Mouse (Mus musculus): ENCODE data around the gene Nek7. TPM values are rescaled to one million over a fixed set of nuclear protein-coding genes. Genes with fewer than 3 reads are reported as not detected.

Gene Nek7
- polyA plus RNA-seq, 1 experiment = 30.6 TPM

DNA sequence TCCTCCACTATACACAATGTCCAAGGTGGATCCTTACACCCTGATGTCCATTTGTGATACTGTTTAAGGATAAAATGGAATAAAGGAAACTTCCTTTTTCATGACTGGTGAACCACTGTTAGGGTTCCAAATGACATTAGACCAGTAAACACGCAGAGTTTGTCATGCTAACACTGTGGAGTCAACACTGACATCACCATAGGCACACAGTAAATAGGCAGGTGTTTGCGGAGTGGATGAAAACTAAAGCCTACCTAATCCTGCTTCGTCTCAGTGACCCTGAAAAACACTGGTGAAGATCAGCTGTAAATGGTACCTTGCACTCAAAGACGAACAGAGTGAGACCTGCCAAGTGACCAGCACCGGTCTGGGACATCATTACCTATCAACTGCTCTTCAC is 26.0 kb downstream of the Nek7 start:
- Histone ChIP-seq H3K4me3 (ENCODE audit: low read depth, low read length) (no peak overlapping the region), H3K9me3 (replicated peaks; ENCODE audit: control insufficient read depth, insufficient read depth, low read length, poor library complexity, severe bottlenecking) (no peaks in the 10 kb centered on the region), H3K27ac (ENCODE audit: insufficient read depth, low read length) (no peak overlapping the region), H3K27me3 (ENCODE audit: control insufficient read depth, insufficient read depth, low read length, poor library complexity, severe bottlenecking) (no peaks in the 10 kb centered on the region), H3K36me3 (ENCODE audit: control insufficient read depth, insufficient read depth, low read length, poor library complexity, severe bottlenecking) (no peaks in the 10 kb centered on the region), H3K9ac (ENCODE audit: low read depth, poor library complexity, severe bottlenecking) (no peak overlapping the region), H3K4me1 (ENCODE audit: control insufficient read depth, insufficient read depth, low read length) (no peaks in the 10 kb centered on the region)
- TF ChIP-seq EP300 (IDR thresholded peaks at IDR 0.05; ENCODE audit: insufficient read depth, low read depth, low read length) (no peak), CTCF (IDR thresholded peaks at IDR 0.05; ENCODE audit: low read depth, low read length) (no peak), POLR2A (IDR thresholded peaks at IDR 0.05; ENCODE audit: insufficient read depth, low read length) (no peak)

DNA sequence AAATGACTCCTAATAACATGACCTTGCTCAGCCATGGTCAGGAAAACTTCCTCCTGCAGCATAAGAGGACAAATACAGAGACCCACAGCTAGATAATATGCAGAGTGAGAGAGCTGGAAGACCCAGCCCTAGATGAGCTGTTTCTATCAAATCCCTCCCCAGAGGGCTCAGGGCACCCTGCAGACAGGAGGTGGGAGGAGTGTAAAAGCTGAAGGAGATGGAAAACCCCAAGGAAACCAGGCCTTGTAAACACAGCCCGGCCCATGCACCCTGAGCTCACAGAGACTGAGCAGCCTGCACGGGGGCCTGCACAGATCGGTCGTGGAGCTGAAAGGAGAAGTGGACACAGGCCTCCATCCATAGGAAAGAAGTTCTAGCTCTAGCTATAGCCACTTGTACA is 27.5 kb downstream of the Nek7 start:
- Histone ChIP-seq H3K27ac (ENCODE audit: insufficient read depth, low read length) (no peak overlapping the region; the same call in 1 of the 2 replicates), H3K9ac (ENCODE audit: low read depth, poor library complexity, severe bottlenecking) (no peak overlapping the region), H3K4me1 (ENCODE audit: control insufficient read depth, insufficient read depth, low read length) (no peaks in the 10 kb centered on the region), H3K9me3 (replicated peaks; ENCODE audit: control insufficient read depth, insufficient read depth, low read length, poor library complexity, severe bottlenecking) (no peaks in the 10 kb centered on the region), H3K27me3 (ENCODE audit: control insufficient read depth, insufficient read depth, low read length, poor library complexity, severe bottlenecking) (no peaks in the 10 kb centered on the region), H3K36me3 (ENCODE audit: control insufficient read depth, insufficient read depth, low read length, poor library complexity, severe bottlenecking) (no peaks in the 10 kb centered on the region), H3K4me3 (ENCODE audit: low read depth, low read length) (no peak overlapping the region)
- TF ChIP-seq CTCF (IDR thresholded peaks at IDR 0.05; ENCODE audit: low read depth, low read length) (no peak), POLR2A (IDR thresholded peaks at IDR 0.05; ENCODE audit: insufficient read depth, low read length) (no peak), EP300 (IDR thresholded peaks at IDR 0.05; ENCODE audit: insufficient read depth, low read depth, low read length) (no peak)

DNA sequence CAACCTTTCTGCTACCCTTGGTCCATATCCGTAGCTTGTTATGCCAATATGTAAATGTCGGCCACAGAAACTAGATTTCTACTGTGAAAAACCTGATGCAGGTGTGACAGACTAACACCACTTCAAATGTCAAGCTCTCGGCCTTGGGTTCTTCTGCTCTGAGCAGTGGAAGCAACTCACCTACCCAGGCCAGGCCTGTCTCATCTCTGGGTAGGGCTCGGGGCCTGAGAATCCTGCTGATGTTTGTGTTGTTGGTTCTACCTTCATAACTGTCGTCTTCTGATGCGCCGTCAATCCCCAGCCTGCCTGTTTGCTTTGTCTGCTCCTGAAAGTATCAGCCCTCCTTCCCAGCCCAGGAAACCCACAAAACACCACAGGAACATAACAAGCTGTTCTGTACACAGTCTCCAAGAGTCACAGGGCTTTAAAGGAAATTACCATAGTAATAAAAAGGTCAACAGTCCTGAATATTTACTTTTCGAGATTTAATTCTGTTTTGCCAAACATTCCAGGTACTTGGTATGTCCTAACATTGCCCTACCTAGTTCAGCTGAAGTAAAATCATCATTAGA is 29.4 kb downstream of the Nek7 start:
- no peaks in the 10 kb centered on the region for H3K27me3 ChIP-seq (ENCODE audit: control insufficient read depth, insufficient read depth, low read length, poor library complexity, severe bottlenecking)
- no peak overlapping the region for H3K4me3 ChIP-seq (ENCODE audit: low read depth, low read length)
- H3K4me1 ChIP-seq (ENCODE audit: control insufficient read depth, insufficient read depth, low read length) = no peaks in the 10 kb centered on the region
- TF ChIP-seq POLR2A (IDR thresholded peaks at IDR 0.05; ENCODE audit: insufficient read depth, low read length) (no peak), EP300 (IDR thresholded peaks at IDR 0.05; ENCODE audit: insufficient read depth, low read depth, low read length) (no peak), CTCF (IDR thresholded peaks at IDR 0.05; ENCODE audit: low read depth, low read length) (no peak)
- H3K9ac ChIP-seq (ENCODE audit: low read depth, poor library complexity, severe bottlenecking) = no peak overlapping the region
- H3K36me3 ChIP-seq (ENCODE audit: control insufficient read depth, insufficient read depth, low read length, poor library complexity, severe bottlenecking) = no peaks in the 10 kb centered on the region
- H3K27ac ChIP-seq (ENCODE audit: insufficient read depth, low read length) = no peak overlapping the region
- H3K9me3 ChIP-seq (replicated peaks; ENCODE audit: control insufficient read depth, insufficient read depth, low read length, poor library complexity, severe bottlenecking) = no peaks in the 10 kb centered on the region

DNA sequence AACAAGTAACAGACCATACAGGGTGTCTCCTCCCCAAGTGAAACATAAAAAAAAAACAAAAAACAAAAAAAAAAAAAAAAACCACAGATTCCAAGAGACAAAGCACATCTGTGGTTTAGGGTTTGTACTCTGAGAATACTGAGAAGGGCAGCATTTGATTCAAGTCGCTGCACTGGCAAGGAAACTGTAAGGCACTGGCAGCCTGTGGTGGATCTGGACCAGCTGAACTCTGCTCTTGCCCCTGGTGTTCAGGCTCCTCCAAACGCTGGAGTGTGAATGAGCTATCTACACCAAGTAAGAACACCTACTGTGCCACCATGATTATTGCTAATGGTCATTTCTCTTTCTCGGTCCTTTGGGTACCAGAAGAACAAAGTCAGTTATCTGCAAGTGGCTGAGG is 30.8 kb downstream of the Nek7 start:
- TF ChIP-seq EP300 (IDR thresholded peaks at IDR 0.05; ENCODE audit: insufficient read depth, low read depth, low read length) = no peak
- no peak for TF ChIP-seq POLR2A (IDR thresholded peaks at IDR 0.05; ENCODE audit: insufficient read depth, low read length)
- TF ChIP-seq CTCF (IDR thresholded peaks at IDR 0.05; ENCODE audit: low read depth, low read length) = no peak

DNA sequence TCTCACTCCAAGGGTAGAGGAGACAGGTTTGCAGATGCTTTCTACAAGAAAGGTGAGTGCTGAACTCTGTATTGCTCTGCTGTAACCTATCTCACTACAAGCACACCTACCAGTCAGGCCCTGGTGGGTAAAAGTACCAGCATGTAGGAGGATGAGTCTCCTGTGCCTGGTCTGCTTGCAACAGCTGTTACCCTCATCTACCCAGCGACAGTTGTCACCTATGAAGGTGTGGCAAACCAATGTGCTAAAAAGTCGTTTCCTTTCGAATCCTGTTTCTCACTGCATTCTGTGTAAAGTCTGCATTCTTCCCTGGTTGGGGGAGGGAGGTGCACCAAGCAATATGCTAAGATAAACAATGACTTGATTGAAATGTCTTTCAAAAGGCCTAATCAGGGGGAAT is 32.1 kb downstream of the Nek7 start:
- Histone ChIP-seq H3K27ac (ENCODE audit: insufficient read depth, low read length) (no peak overlapping the region), H3K4me3 (ENCODE audit: low read depth, low read length) (no peak overlapping the region), H3K4me1 (ENCODE audit: control insufficient read depth, insufficient read depth, low read length) (no peaks in the 10 kb centered on the region), H3K27me3 (ENCODE audit: control insufficient read depth, insufficient read depth, low read length, poor library complexity, severe bottlenecking) (no peaks in the 10 kb centered on the region), H3K9me3 (replicated peaks; ENCODE audit: control insufficient read depth, insufficient read depth, low read length, poor library complexity, severe bottlenecking) (no peaks in the 10 kb centered on the region), H3K9ac (ENCODE audit: low read depth, poor library complexity, severe bottlenecking) (no peak overlapping the region), H3K36me3 (ENCODE audit: control insufficient read depth, insufficient read depth, low read length, poor library complexity, severe bottlenecking) (no peaks in the 10 kb centered on the region)
- TF ChIP-seq POLR2A (IDR thresholded peaks at IDR 0.05; ENCODE audit: insufficient read depth, low read length) (no peak), EP300 (IDR thresholded peaks at IDR 0.05; ENCODE audit: insufficient read depth, low read depth, low read length) (no peak), CTCF (IDR thresholded peaks at IDR 0.05; ENCODE audit: low read depth, low read length) (no peak)

More for the DNA sequence above, 30.8 kb downstream of the Nek7 start:
- Histone ChIP-seq H3K9ac (ENCODE audit: low read depth, poor library complexity, severe bottlenecking) (no peak overlapping the region), H3K36me3 (ENCODE audit: control insufficient read depth, insufficient read depth, low read length, poor library complexity, severe bottlenecking) (no peaks in the 10 kb centered on the region), H3K4me3 (ENCODE audit: low read depth, low read length) (no peak overlapping the region), H3K27me3 (ENCODE audit: control insufficient read depth, insufficient read depth, low read length, poor library complexity, severe bottlenecking) (no peaks in the 10 kb centered on the region), H3K4me1 (ENCODE audit: control insufficient read depth, insufficient read depth, low read length) (no peaks in the 10 kb centered on the region), H3K9me3 (replicated peaks; ENCODE audit: control insufficient read depth, insufficient read depth, low read length, poor library complexity, severe bottlenecking) (no peaks in the 10 kb centered on the region), H3K27ac (ENCODE audit: insufficient read depth, low read length) (no peak overlapping the region)

DNA sequence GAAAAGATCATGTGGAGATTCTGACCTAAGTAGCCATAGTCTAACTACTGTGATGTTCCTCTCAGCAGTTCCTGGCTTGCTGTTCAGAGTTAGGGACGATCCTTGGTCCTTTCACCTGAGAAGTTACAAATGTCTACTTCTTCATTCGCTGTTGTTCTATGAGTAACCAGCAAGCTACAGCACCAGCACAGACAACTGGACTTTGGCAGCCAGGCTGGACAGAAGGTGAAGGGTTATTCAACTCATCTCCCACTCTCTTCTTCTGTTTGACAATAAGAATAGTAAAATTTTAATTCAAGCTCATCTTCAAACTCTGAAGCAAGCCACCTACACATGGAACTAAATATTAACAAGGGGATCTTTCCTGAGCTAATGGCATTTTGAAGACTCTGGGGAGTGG is 33.0 kb downstream of the Nek7 start:
- Histone ChIP-seq H3K27me3 (ENCODE audit: control insufficient read depth, insufficient read depth, low read length, poor library complexity, severe bottlenecking) (no peaks in the 10 kb centered on the region), H3K4me3 (ENCODE audit: low read depth, low read length) (no peak overlapping the region), H3K9ac (ENCODE audit: low read depth, poor library complexity, severe bottlenecking) (no peak overlapping the region), H3K27ac (ENCODE audit: insufficient read depth, low read length) (no peak overlapping the region), H3K4me1 (ENCODE audit: control insufficient read depth, insufficient read depth, low read length) (no peaks in the 10 kb centered on the region), H3K9me3 (replicated peaks; ENCODE audit: control insufficient read depth, insufficient read depth, low read length, poor library complexity, severe bottlenecking) (no peaks in the 10 kb centered on the region), H3K36me3 (ENCODE audit: control insufficient read depth, insufficient read depth, low read length, poor library complexity, severe bottlenecking) (no peaks in the 10 kb centered on the region)
- no peak for TF ChIP-seq EP300 (IDR thresholded peaks at IDR 0.05; ENCODE audit: insufficient read depth, low read depth, low read length)
- TF ChIP-seq POLR2A (IDR thresholded peaks at IDR 0.05; ENCODE audit: insufficient read depth, low read length) = no peak
- TF ChIP-seq CTCF (IDR thresholded peaks at IDR 0.05; ENCODE audit: low read depth, low read length) = no peak
